Mouse (Mus musculus): Measurements from ENCODE around the gene Slc6a16. TPM values are rescaled to one million over a fixed set of nuclear protein-coding genes. Genes with fewer than 3 reads are reported as not detected.

The Slc6a16 gene
- total RNA-seq, 1 experiment from 2014 or later = not detected

DNA sequence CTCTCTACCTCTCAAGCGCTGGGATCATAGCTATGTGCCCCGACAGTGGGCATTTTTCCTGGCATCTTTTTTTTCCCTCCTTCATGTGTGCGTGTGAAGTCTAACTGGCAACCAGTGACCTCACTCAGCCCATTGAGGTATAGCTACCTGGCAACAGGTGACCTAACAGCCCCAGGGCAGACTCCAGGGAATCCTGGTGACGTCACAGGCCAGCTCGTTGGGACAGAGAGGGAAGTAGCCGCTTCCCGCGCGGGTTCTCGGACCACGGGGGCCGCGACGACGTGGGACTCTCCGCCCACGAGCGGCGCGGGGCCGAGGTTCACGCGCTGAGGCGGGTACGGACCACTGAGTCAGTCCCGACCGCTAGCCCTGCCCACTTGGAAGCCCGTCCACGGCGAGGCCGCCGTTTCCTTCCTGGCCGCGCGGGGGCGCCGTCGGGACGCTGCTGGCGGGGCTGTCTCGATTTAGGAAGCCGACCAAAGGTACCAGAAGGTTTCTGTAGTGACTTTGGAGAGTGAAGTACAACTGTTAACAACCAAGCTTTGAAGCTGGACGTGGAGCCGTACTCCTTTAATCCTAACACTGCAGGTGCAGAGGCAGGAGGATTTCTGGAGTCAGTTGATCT is 36.4 kb downstream of the Slc6a16 start, which contains the start of gene Slc6a21:
Gene Slc6a21, plus strand, starts transcription at position 378 of the 625 bp plus-strand sequence.
- peak; percentile 49 to 65; a peak in 2 of 4 replicates for ATAC-seq (replicated peaks in 1 of 2; ENCODE audit: insufficient read depth in 1 of 2, low FRiP score in 2 of 2, low TSS enrichment in 1 of 2, low read depth in 1 of 2, poor library complexity in 2 of 2, severe bottlenecking in 2 of 2)

GRCm38 (mm10) chr7:45286486-45286885 is 45.6 kb downstream of the Slc6a16 start:
- no peak for ATAC-seq (replicated peaks in 1 of 2; ENCODE audit: insufficient read depth in 1 of 2, low FRiP score in 2 of 2, low TSS enrichment in 1 of 2, low read depth in 1 of 2, poor library complexity in 2 of 2, severe bottlenecking in 2 of 2)

DNA sequence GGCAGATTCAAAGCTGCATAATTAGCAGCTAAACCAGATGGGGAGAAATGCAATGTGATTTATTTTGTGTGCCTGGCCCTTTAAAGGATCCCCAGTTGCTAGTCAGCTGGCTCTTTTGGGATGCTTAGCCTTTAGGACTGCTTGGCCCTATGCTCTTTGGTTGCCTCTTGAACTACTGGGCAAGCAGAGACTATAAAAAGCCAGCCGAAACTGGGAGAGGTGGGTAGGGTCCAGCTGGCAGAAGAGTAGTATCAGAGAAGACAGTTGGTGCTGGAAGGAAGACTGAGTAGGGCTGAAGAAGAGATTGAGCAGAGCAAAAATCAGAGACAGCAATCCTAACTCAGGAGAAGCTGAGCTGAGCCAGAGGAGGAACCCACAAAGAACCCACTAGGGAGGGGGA is 55.7 kb downstream of the Slc6a16 start:
- ATAC-seq (replicated peaks in 1 of 2; ENCODE audit: insufficient read depth in 1 of 2, low FRiP score in 2 of 2, low TSS enrichment in 1 of 2, low read depth in 1 of 2, poor library complexity in 2 of 2, severe bottlenecking in 2 of 2) = no peak

GRCm38 (mm10) chr7:45297563-45297962 is 56.7 kb downstream of the Slc6a16 start:
- ATAC-seq (replicated peaks in 1 of 2; ENCODE audit: insufficient read depth in 1 of 2, low FRiP score in 2 of 2, low TSS enrichment in 1 of 2, low read depth in 1 of 2, poor library complexity in 2 of 2, severe bottlenecking in 2 of 2) = no peak

DNA sequence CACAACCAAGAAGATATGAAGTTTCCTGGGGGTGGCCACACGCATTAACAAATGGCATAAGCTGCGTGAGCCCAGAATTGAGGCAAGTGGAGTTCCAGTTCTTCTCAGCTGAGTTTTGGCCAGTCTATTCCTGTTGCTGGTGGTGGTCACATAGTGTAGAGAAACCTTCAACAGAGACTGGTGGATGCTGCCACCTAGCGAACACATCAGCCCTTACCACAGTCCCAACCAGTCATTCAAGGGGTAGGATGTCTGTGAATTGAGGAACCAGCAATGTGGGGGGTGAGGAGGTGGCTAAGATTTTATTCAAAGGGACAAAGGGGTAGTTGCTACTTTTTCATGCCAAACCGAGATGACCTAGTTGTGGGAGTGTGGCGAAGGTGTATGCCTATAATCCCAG is 58.9 kb downstream of the Slc6a16 start:
- peak; percentile 97 to 98 for ATAC-seq (replicated peaks in 1 of 2; ENCODE audit: insufficient read depth in 1 of 2, low FRiP score in 2 of 2, low TSS enrichment in 1 of 2, low read depth in 1 of 2, poor library complexity in 2 of 2, severe bottlenecking in 2 of 2)

DNA sequence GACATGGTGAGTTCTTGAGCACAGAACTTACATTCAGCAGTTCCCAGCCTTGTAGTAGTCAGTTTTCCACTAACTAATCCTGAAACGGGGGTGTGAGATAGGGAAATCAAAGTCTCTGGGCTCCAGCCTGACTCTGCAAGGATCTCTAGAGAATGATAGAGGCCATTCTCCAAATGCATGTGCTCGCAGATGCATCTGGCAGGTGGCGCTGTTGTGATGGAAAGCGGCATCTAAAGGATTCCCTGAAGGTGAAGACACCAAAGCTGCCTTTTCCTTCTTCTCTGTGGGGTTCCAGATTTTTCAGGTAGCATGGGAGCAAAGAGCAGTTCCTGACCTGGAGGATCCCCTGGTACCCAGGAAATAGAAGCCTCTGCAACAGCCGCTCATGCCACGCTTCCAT is 59.4 kb downstream of the Slc6a16 start:
- 0 out of 4 replicates have a peak, but pooled peaks of 1 of the 2 experiments have one; percentile 34 for ATAC-seq (replicated peaks in 1 of 2; ENCODE audit: insufficient read depth in 1 of 2, low FRiP score in 2 of 2, low TSS enrichment in 1 of 2, low read depth in 1 of 2, poor library complexity in 2 of 2, severe bottlenecking in 2 of 2)

DNA sequence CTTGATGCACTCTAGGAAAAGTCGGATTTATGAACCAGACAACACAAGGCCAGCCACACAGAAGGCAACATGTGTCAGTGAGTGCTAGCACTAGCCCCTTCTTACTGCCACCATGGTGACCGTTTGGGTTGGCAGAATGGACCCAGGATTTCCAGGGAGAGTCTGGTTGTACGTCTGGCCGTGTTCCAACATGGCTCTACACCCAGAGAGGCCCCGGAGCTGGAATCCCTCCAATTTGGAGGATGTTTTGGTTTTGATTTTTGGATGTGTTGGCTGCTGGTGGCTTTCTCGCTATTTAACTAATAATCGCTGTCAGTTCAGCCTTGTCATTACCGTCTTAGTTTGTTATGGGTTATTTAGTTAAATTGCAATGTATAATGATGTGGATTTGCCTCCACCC is 61.7 kb downstream of the Slc6a16 start:
- no peak for ATAC-seq (replicated peaks in 1 of 2; ENCODE audit: insufficient read depth in 1 of 2, low FRiP score in 2 of 2, low TSS enrichment in 1 of 2, low read depth in 1 of 2, poor library complexity in 2 of 2, severe bottlenecking in 2 of 2)

GRCm38 (mm10) chr7:45304869-45305268 is 64.0 kb downstream of the Slc6a16 start:
- no peak for ATAC-seq (replicated peaks in 1 of 2; ENCODE audit: insufficient read depth in 1 of 2, low FRiP score in 2 of 2, low TSS enrichment in 1 of 2, low read depth in 1 of 2, poor library complexity in 2 of 2, severe bottlenecking in 2 of 2)

- peak; percentile 50 to 63; a peak in 2 of 4 replicates for ATAC-seq (replicated peaks in 1 of 2; ENCODE audit: insufficient read depth in 1 of 2, low FRiP score in 2 of 2, low TSS enrichment in 1 of 2, low read depth in 1 of 2, poor library complexity in 2 of 2, severe bottlenecking in 2 of 2)
Measured at GRCm38 (mm10) chr7:45305275-45305674, 64.4 kb downstream of the Slc6a16 start.

- 0 out of 4 replicates have a peak, but pooled peaks of 1 of the 2 experiments have one; percentile 26 for ATAC-seq (replicated peaks in 1 of 2; ENCODE audit: insufficient read depth in 1 of 2, low FRiP score in 2 of 2, low TSS enrichment in 1 of 2, low read depth in 1 of 2, poor library complexity in 2 of 2, severe bottlenecking in 2 of 2)
Measured at GRCm38 (mm10) chr7:45308551-45309240, 67.8 kb downstream of the Slc6a16 start.

DNA sequence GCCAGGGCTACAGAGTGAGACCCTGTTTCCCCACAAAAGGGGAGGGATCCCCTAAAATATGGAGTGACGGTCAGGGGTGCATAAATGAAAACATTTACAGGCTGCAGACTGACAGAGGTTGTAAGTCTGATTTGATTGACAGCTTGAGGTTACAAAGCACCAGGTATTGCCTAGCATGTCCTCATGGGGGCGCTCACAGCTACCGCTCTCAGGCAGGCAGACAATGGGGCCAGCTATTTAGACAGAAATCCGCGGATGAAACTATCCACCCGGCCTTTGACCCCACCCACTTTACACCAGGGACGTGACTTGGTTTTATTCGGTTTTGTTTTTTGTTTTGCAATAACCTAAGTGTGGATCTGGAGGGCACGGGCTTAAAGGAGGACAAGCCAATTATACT is 68.6 kb downstream of the Slc6a16 start:
- ATAC-seq (replicated peaks in 1 of 2; ENCODE audit: insufficient read depth in 1 of 2, low FRiP score in 2 of 2, low TSS enrichment in 1 of 2, low read depth in 1 of 2, poor library complexity in 2 of 2, severe bottlenecking in 2 of 2) = peak in 1 of 2 experiments; percentile 54; a peak in 3 of 4 replicates

- no peak for ATAC-seq (replicated peaks in 1 of 2; ENCODE audit: insufficient read depth in 1 of 2, low FRiP score in 2 of 2, low TSS enrichment in 1 of 2, low read depth in 1 of 2, poor library complexity in 2 of 2, severe bottlenecking in 2 of 2)
Measured at GRCm38 (mm10) chr7:45312023-45312422, 71.1 kb downstream of the Slc6a16 start.

DNA sequence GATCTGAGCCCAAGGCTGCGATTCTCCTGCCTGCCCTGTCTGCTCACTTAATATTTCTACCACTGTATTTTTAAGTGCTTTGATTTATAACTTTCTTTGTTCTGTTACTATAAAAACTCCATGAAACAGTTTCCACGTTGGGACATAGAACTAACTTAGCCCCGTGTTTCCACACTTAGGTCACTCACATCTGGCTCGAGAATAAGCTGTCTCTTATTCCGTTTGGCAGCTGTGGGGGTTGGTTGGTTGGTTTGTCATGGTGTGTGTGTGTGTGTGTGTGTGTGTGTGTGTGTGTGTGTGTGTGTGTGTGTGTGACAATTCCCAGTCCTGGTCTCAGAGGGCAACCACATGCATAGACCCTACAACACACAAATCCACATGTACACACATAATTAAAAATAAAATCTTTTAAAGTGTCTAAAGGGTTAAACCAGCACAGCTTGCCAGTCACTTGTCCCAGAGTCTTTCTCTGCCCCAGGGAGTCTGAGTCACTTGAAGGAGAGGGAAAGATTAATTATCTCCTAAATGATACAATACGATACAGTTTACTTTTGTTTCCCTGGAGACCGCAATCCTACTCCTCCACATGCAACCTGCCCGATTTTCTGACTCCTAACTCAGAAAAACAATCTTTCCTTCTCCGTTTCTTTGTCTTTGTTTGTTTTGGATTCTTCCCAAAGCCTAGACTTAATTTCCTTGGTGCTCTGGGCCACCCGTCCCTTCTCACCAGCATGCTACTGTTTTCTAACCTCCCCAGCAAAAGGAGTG is 72.0 kb downstream of the Slc6a16 start:
- no peak for ATAC-seq (replicated peaks in 1 of 2; ENCODE audit: insufficient read depth in 1 of 2, low FRiP score in 2 of 2, low TSS enrichment in 1 of 2, low read depth in 1 of 2, poor library complexity in 2 of 2, severe bottlenecking in 2 of 2)

DNA sequence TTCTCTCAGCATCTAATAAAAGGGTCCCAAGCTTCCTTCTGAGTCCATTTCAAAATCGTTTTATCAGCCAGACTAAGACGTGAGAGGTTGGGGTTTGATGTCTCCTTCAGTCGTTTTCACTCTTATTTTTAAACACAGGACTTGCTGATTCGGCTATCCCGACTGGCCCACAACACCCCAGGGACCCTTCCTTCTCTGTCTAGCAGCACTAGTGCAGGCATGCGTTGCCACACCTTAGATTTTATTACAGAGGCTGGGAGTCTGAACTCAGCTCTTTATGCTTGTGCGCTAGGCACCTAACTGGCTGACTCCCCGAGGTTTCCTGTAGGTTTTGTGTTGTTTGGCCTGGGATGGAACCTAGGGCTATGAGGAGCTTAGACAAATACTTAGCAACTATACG is 72.6 kb downstream of the Slc6a16 start:
- ATAC-seq (replicated peaks in 1 of 2; ENCODE audit: insufficient read depth in 1 of 2, low FRiP score in 2 of 2, low TSS enrichment in 1 of 2, low read depth in 1 of 2, poor library complexity in 2 of 2, severe bottlenecking in 2 of 2) = no peak

GRCm38 (mm10) chr7:45315182-45315701 is 74.4 kb downstream of the Slc6a16 start:
- no peak for ATAC-seq (replicated peaks in 1 of 2; ENCODE audit: insufficient read depth in 1 of 2, low FRiP score in 2 of 2, low TSS enrichment in 1 of 2, low read depth in 1 of 2, poor library complexity in 2 of 2, severe bottlenecking in 2 of 2)

DNA sequence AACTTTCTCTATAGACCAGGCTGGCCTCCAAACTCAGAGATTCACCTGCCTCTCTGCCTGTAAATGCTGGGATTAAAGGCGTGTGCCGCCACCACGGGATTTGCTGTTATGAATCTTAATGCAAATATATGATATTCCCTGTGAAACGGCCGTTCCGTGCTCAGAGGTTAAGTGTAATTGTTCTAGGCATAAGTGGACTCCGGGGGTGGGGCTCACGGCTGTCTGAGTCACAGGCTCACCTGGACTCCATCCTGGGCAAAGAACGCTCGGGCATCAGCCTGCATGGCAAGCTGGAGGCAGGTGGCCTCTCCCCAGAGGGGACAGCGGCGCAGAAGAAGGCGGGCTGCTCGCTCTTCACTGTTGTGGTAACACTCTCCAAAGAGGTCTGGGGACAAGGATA is 75.7 kb downstream of the Slc6a16 start:
- no peak for ATAC-seq (replicated peaks in 1 of 2; ENCODE audit: insufficient read depth in 1 of 2, low FRiP score in 2 of 2, low TSS enrichment in 1 of 2, low read depth in 1 of 2, poor library complexity in 2 of 2, severe bottlenecking in 2 of 2)

- ATAC-seq (replicated peaks in 1 of 2; ENCODE audit: insufficient read depth in 1 of 2, low FRiP score in 2 of 2, low TSS enrichment in 1 of 2, low read depth in 1 of 2, poor library complexity in 2 of 2, severe bottlenecking in 2 of 2) = no peak
Measured at GRCm38 (mm10) chr7:45322245-45322644, 81.4 kb downstream of the Slc6a16 start.

All from hematopoietic stem cell, adult 5-6 weeks (primary cell).